Mouse (Mus musculus): ENCODE results near the gene B3gnt8.

GRCm38 (mm10) chr7:25644136-25644535 is 17.7 kb downstream of the B3gnt8 start:
- TF ChIP-seq CTCF (IDR thresholded peaks at IDR 0.05; ENCODE audit: control insufficient read depth, insufficient read depth, insufficient read length) (no peak), USF1 (IDR thresholded peaks at IDR 0.05; ENCODE audit: low read depth) (no peak)

Measured in C2C12 (cell line).